Mouse (Mus musculus) heart, postnatal 14 days (tissue): ENCODE measurements at regions not wholly inside any gene's neighbourhood (a gene's known extent, or its start where the extent isn't known, plus 50 kb on each side); places are given as distances from the start of the nearest gene placed in this dataset.

Source experiments
- DNase-seq, 2 experiments: peaks; one replicate each; pipeline ENCODE4 v3.0.0; 2021 to 2022
- intact Hi-C: fragments of 180-260 bp; cut with DNase I; formaldehyde crosslinking; loops from one replicate; pipeline ENCODE4 v1.15.1; 2025

GRCm38 (mm10) chr17:47189770-47190169 is 178.9 kb upstream of the Mrps10 start:
- intact Hi-C loops, result no loop called here

GRCm38 (mm10) chr17:47184148-47184547 is 173.8 kb upstream of the Ubr2 start:
- peak; percentile 36 to 65 for DNase-seq
- intact Hi-C loops, result no loop called here

More at GRCm38 (mm10) chr17:47189770-47190169, 178.9 kb upstream of the Mrps10 start:
- DNase-seq, result no peak

GRCm38 (mm10) chr17:47182118-47182517 is 171.8 kb upstream of the Ubr2 start:
- intact Hi-C loops, result no loop called here
- DNase-seq, result peak; percentile 50 to 53

- DNase-seq, result no peak
- intact Hi-C loops, result loop anchor here (2.0 kb wide), 1 partner anchor 39 kb away; no protein-coding TSS in a partner anchor
These were observed 169.1 kb upstream of the Ubr2 start for GRCm38 (mm10) chr17:47179410-47179809.

- no peak for DNase-seq
- intact Hi-C loops, result loop anchor here (2.0 kb wide), 1 partner anchor 38 kb away; no protein-coding TSS in a partner anchor
These were observed 168.3 kb upstream of the Ubr2 start for GRCm38 (mm10) chr17:47178705-47179104.

- no peak for DNase-seq
- intact Hi-C loops, result loop anchor here (2.0 kb wide), 1 partner anchor 37 kb away; no protein-coding TSS in a partner anchor
These were observed 167.4 kb upstream of the Ubr2 start for GRCm38 (mm10) chr17:47177671-47178246.

GRCm38 (mm10) chr17:47176328-47176727 is 166.0 kb upstream of the Ubr2 start:
- intact Hi-C loops, result no loop called here
- DNase-seq, result no peak

- intact Hi-C loops, result no loop called here
- peak; percentile 86 to 88 for DNase-seq
These were observed 164.4 kb upstream of the Ubr2 start for GRCm38 (mm10) chr17:47174748-47175215.

GRCm38 (mm10) chr17:47171801-47172200 is 161.4 kb upstream of the Ubr2 start:
- intact Hi-C loops, result no loop called here

GRCm38 (mm10) chr17:47170978-47171593 is 160.7 kb upstream of the Ubr2 start:
- intact Hi-C loops, result no loop called here
- no peak for DNase-seq

More at GRCm38 (mm10) chr17:47171801-47172200, 161.4 kb upstream of the Ubr2 start:
- no peak for DNase-seq

GRCm38 (mm10) chr17:47168105-47168504 is 157.7 kb upstream of the Ubr2 start:
- intact Hi-C loops, result no loop called here
- peak; percentile 61 to 70 for DNase-seq

GRCm38 (mm10) chr17:47163677-47164340 is 153.5 kb upstream of the Ubr2 start:
- intact Hi-C loops, result no loop called here
- no peak for DNase-seq

GRCm38 (mm10) chr17:47162459-47162858 is 152.1 kb upstream of the Ubr2 start:
- DNase-seq, result no peak
- intact Hi-C loops, result no loop called here

- DNase-seq, result peak; percentile 50 to 61
- intact Hi-C loops, result no loop called here
These were observed 145.9 kb upstream of the Ubr2 start for GRCm38 (mm10) chr17:47156237-47156636.

GRCm38 (mm10) chr17:47151557-47152278 is 141.4 kb upstream of the Ubr2 start:
- DNase-seq, result peak in 1 of 2 experiments; percentile 34
- intact Hi-C loops, result no loop called here

GRCm38 (mm10) chr17:47151193-47151556 is 140.8 kb upstream of the Ubr2 start:
- DNase-seq, result no peak
- intact Hi-C loops, result no loop called here

GRCm38 (mm10) chr17:47150636-47151035 is 140.3 kb upstream of the Ubr2 start:
- intact Hi-C loops, result no loop called here
- no peak for DNase-seq

- no peak for DNase-seq
- intact Hi-C loops, result no loop called here
These were observed 139.3 kb upstream of the Ubr2 start for GRCm38 (mm10) chr17:47149662-47150061.

- intact Hi-C loops, result no loop called here
- no peak for DNase-seq
These were observed 138.8 kb upstream of the Ubr2 start for GRCm38 (mm10) chr17:47149158-47149557.

GRCm38 (mm10) chr17:47146640-47147039 is 136.3 kb upstream of the Ubr2 start:
- intact Hi-C loops, result no loop called here
- DNase-seq, result peak in 1 of 2 experiments; percentile 30

GRCm38 (mm10) chr17:47145590-47145989 is 135.2 kb upstream of the Ubr2 start:
- intact Hi-C loops, result no loop called here

More at GRCm38 (mm10) chr17:47145590-47145989, 135.2 kb upstream of the Ubr2 start:
- DNase-seq, result no peak
